9 mouse cellular contexts compared by ENCODE assay signal in genomic region chr6:145862321-145862720, GRCm38 (mm10). TPM values are rescaled to one million over a fixed set of nuclear protein-coding genes. Genes with fewer than 3 reads are reported as not detected.
A peak's percentile ranks its signal among the peaks of the same experiment; 100 is the strongest.
DNase-seq lines count a peak whose midpoint lies in the region; ATAC-seq and TF ChIP-seq lines count a peak whose summit lies in the region.
"Had no signal": no experiment of that assay in that cellular context is flagged by ENCODE, and none has a peak within 500 bp of the region (broad histone marks: within the 10 kb centered on the region; RNA-seq: fewer than 3 reads in every experiment).

No protein-coding gene starts in this region.

- 55% methylated on average over 4 of the region's 4 CpGs for WGBS in kidney, adult 2 months
- 22% methylated on average over 4 of the region's 4 CpGs for WGBS in hindbrain, embryonic 11.5 days
- WGBS in midbrain, embryonic 13.5 days = 22% methylated on average over 4 of the region's 4 CpGs

- no peaks in the 10 kb centered on the region for H3K9me3 ChIP-seq in hindbrain, embryonic 11.5 days (ENCODE audit: control insufficient read depth, low read length)
- H3K9me3 ChIP-seq in midbrain, embryonic 13.5 days = no peaks in the 10 kb centered on the region

- no peaks in the 10 kb centered on the region for H3K4me1 ChIP-seq in kidney, adult 2 months (ENCODE audit: control insufficient read depth, insufficient read depth, low read length)
- peaks cover 2% of the 10 kb centered on the region; the same call in 1 of the 2 replicates for H3K4me1 ChIP-seq in brown adipose tissue, adult 24 weeks (ENCODE audit: control insufficient read depth, insufficient read depth, insufficient read length, low read length)
- H3K4me1 ChIP-seq in hindbrain, embryonic 11.5 days (replicated peaks; ENCODE audit: control insufficient read depth, insufficient read depth, low read length) = peaks cover 9% of the 10 kb centered on the region
- peaks cover 47% of the 10 kb centered on the region for H3K4me1 ChIP-seq in midbrain, embryonic 13.5 days (replicated peaks)

- no peaks in the 10 kb centered on the region for H3K36me3 ChIP-seq in kidney, adult 2 months (ENCODE audit: control insufficient read depth, insufficient read depth, low read length)
- no peaks in the 10 kb centered on the region for H3K36me3 ChIP-seq in hindbrain, embryonic 11.5 days (ENCODE audit: control insufficient read depth, insufficient read depth, low read length)
- no peaks in the 10 kb centered on the region for H3K36me3 ChIP-seq in midbrain, embryonic 13.5 days

- no peaks in the 10 kb centered on the region for H3K27me3 ChIP-seq in kidney, adult 2 months (replicated peaks; ENCODE audit: control insufficient read depth, insufficient read depth, low read length)
- H3K27me3 ChIP-seq in hindbrain, embryonic 11.5 days (ENCODE audit: control insufficient read depth, insufficient read depth, low read length) = peaks cover 43% of the 10 kb centered on the region
- H3K27me3 ChIP-seq in midbrain, embryonic 13.5 days = peaks cover 80% of the 10 kb centered on the region

- no peak overlapping the region for H3K27ac ChIP-seq in kidney, adult 2 months (ENCODE audit: insufficient read depth, low read depth, low read length)
- 0 out of 2 replicates have a peak overlapping the region, but pooled peaks have one; percentile 51 for H3K27ac ChIP-seq in brown adipose tissue, adult 24 weeks (replicated peaks; ENCODE audit: low read depth, low read length)
- no peak overlapping the region for H3K27ac ChIP-seq in hindbrain, embryonic 11.5 days (ENCODE audit: low read depth, low read length)
- H3K27ac ChIP-seq in midbrain, embryonic 13.5 days = no peak overlapping the region
- H3K27ac ChIP-seq: liver, embryonic 14.5 days had no signal

- peak overlapping the region; percentile 80; the same call in 1 of the 2 replicates for H3K4me3 ChIP-seq in kidney, adult 2 months (ENCODE audit: insufficient read depth, low read depth, low read length)
- peak overlapping the region; percentile 94 for H3K4me3 ChIP-seq in brown adipose tissue, adult 24 weeks (ENCODE audit: insufficient read depth, low read depth, low read length)
- H3K4me3 ChIP-seq in hindbrain, embryonic 11.5 days (ENCODE audit: low read depth, low read length) = peak overlapping the region; percentile 55
- peak overlapping the region; percentile 64 for H3K4me3 ChIP-seq in midbrain, embryonic 13.5 days (replicated peaks)

- DNase-seq in kidney, adult 2 months = no peak
- DNase-seq in kidney, adult 18-20 months = no peak
- DNase-seq in hindbrain, embryonic 11.5 days (ENCODE audit: low spot score) = peak; percentile 29
- DNase-seq in layer of hippocampus, adult 8-10 months (ENCODE audit: low spot score in 2 of 2) = no peak
- DNase-seq in thymus, postnatal 10 days (ENCODE audit: low spot score in 2 of 2) = no peak
- no peak for DNase-seq in spleen, postnatal 14 days (ENCODE audit: low spot score in 2 of 2)

- no peak for TF ChIP-seq CTCF in kidney, adult 2 months (conservative IDR thresholded peaks at IDR 0.05; ENCODE audit: insufficient read depth, insufficient read length, low read depth, low read length)

- no peak for TF ChIP-seq POLR2A in kidney, adult 2 months (IDR thresholded peaks at IDR 0.05; ENCODE audit: low read depth, low read length)

- H3K9ac ChIP-seq in hindbrain, embryonic 11.5 days (ENCODE audit: low read depth, low read length) = no peak overlapping the region; the same call in 1 of the 2 replicates
- H3K9ac ChIP-seq in midbrain, embryonic 13.5 days (replicated peaks) = peak overlapping the region; percentile 77
- H3K9ac ChIP-seq: liver, embryonic 14.5 days had no signal

- peak overlapping the region; percentile 80 for H3K4me2 ChIP-seq in hindbrain, embryonic 11.5 days (replicated peaks; ENCODE audit: low read depth, low read length)
- peak overlapping the region; percentile 99 for H3K4me2 ChIP-seq in midbrain, embryonic 13.5 days (replicated peaks)

- ATAC-seq in hindbrain, embryonic 11.5 days (ENCODE audit: low FRiP score) = no peak
- ATAC-seq in midbrain, embryonic 13.5 days = no peak

RNA-seq across cellular contexts. Expression of gene Bhlhe41, which starts 3.0 kb away (rescaled TPM):
- 1.8 TPM in 2 replicates for polyA plus RNA-seq in kidney, adult 2 months (2012; rRNA removed)
- 10.6 and 11.3 TPM in 2 replicates for polyA plus RNA-seq in brown adipose tissue, adult 24 weeks (2012; ENCODE audit: insufficient read depth, insufficient read length, missing spikeins)
- polyA plus RNA-seq in hindbrain, embryonic 11.5 days (2014; fragmentation: Nextera tagmentation; extraction: Ambion mirVana) = 1.5 and 1.8 TPM in 2 replicates
- 3.9 TPM in 2 replicates for polyA plus RNA-seq in midbrain, embryonic 13.5 days (2015; fragmentation: Nextera tagmentation; extraction: Ambion mirVana)
- total RNA-seq in layer of hippocampus, adult 8-10 months (2022) = 10 to 100 TPM; 56.4 to 70.3 (median 63.4) TPM
